Mouse (Mus musculus): Measurements from ENCODE around the gene Cct3.
"Not testable (repeated sequence)": the region's sequence is repeated elsewhere in the genome, so short reads cannot be mapped to it uniquely, and the experiment has no call there.

Cct3 gene

GRCm38 (mm10) chr3:88296561-88297318 is at the start of gene Cct3, which contains the start of gene Tsacc:
Gene Cct3 (plus strand): TSS chr3:88297116.
Gene Tsacc (minus strand): TSS chr3:88296999.
- peak; percentile 98 for DNase-seq (ENCODE audit: low spot score)

GRCm38 (mm10) chr3:88247666-88248065 is 49.2 kb upstream of the Cct3 start:
- no peak for DNase-seq (ENCODE audit: low spot score)

GRCm38 (mm10) chr3:88248406-88248805 is 48.5 kb upstream of the Cct3 start:
- DNase-seq (ENCODE audit: low spot score): no peak

- no peak for DNase-seq (ENCODE audit: low spot score)
Observed at GRCm38 (mm10) chr3:88252739-88253138, 44.2 kb upstream of the Cct3 start.

GRCm38 (mm10) chr3:88254268-88254926 is 42.5 kb upstream of the Cct3 start, which contains the start of gene Rhbg:
Gene Rhbg (minus strand): TSS chr3:88254709.
- DNase-seq (ENCODE audit: low spot score): no peak

- no peak for DNase-seq (ENCODE audit: low spot score)
Observed at GRCm38 (mm10) chr3:88255950-88256349, 41.0 kb upstream of the Cct3 start.

GRCm38 (mm10) chr3:88256382-88256781 is 40.5 kb upstream of the Cct3 start:
- no peak for DNase-seq (ENCODE audit: low spot score)

- no peak for DNase-seq (ENCODE audit: low spot score)
Observed at GRCm38 (mm10) chr3:88262346-88262745, 34.6 kb upstream of the Cct3 start.

- not testable (repeated sequence) for DNase-seq (ENCODE audit: low spot score)
Observed at GRCm38 (mm10) chr3:88268014-88268413, 28.9 kb upstream of the Cct3 start.

- DNase-seq (ENCODE audit: low spot score): no peak
Observed at GRCm38 (mm10) chr3:88268991-88269390, 27.9 kb upstream of the Cct3 start.

- not testable (repeated sequence) for DNase-seq (ENCODE audit: low spot score)
Observed at GRCm38 (mm10) chr3:88271298-88271697, 25.6 kb upstream of the Cct3 start.

- no peak for DNase-seq (ENCODE audit: low spot score)
Observed at GRCm38 (mm10) chr3:88271859-88272258, 25.1 kb upstream of the Cct3 start.

- DNase-seq (ENCODE audit: low spot score): no peak
Observed at GRCm38 (mm10) chr3:88274002-88274401, 22.9 kb upstream of the Cct3 start.

- no peak for DNase-seq (ENCODE audit: low spot score)
Observed at GRCm38 (mm10) chr3:88276121-88276520, 20.8 kb upstream of the Cct3 start.

- no peak for DNase-seq (ENCODE audit: low spot score)
Observed at GRCm38 (mm10) chr3:88276529-88277143, 20.3 kb upstream of the Cct3 start.

GRCm38 (mm10) chr3:88280035-88280434 is 16.9 kb upstream of the Cct3 start:
- no peak for DNase-seq (ENCODE audit: low spot score)

- DNase-seq (ENCODE audit: low spot score): not testable (repeated sequence)
Observed at GRCm38 (mm10) chr3:88281141-88281916, 15.6 kb upstream of the Cct3 start.

GRCm38 (mm10) chr3:88284815-88285564 is 11.9 kb upstream of the Cct3 start:
- not testable (repeated sequence) for DNase-seq (ENCODE audit: low spot score)

GRCm38 (mm10) chr3:88285565-88285895 is 11.4 kb upstream of the Cct3 start:
- not testable (repeated sequence) for DNase-seq (ENCODE audit: low spot score)

- no peak for DNase-seq (ENCODE audit: low spot score)
Observed at GRCm38 (mm10) chr3:88287110-88287509, 9.8 kb upstream of the Cct3 start, which contains the start of gene Gm38392. Gene Gm38392 (minus strand): TSS chr3:88287210.

- not testable (repeated sequence) for DNase-seq (ENCODE audit: low spot score)
Observed at GRCm38 (mm10) chr3:88288133-88288713, 8.7 kb upstream of the Cct3 start.
